Comparison of ENCODE assay signal across 16 mouse cellular contexts in the genomic region with DNA sequence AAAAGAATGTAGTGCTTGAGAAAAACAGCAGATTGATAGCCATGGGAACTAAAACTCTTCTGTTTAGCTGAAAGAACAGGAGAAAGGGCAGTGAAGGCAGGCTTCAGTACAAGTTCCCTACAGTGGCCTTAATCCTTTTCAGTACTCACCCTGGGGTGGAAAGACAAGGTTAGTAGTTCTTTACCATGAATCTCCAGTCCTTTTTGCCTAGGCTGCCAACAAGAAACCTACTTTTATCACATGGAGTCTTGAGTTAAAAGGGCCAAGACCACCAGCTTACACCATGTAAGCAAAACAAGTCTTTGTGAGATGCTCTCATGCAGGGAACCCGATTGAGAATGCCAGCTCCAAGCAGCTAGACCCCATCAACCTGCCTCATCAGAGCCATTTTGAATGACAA.
"Had no signal": no experiment of that assay in that cellular context is flagged by ENCODE, and none has a peak within 500 bp of the region (broad histone marks: within the 10 kb centered on the region; RNA-seq: fewer than 3 reads in every experiment).

No protein-coding gene starts in this region.

- H3K9me3 ChIP-seq: midbrain, embryonic 10.5 days; midbrain, embryonic 13.5 days; neural tube, embryonic 12.5 days; stomach, embryonic 15.5 days had no signal

- H3K4me3 ChIP-seq: midbrain, embryonic 10.5 days; midbrain, embryonic 13.5 days; myocyte; neural tube, embryonic 12.5 days; stomach, embryonic 15.5 days had no signal

- DNase-seq: lung, adult 18-20 months; lung, embryonic 14.5 days; lung, postnatal 10 days; lung, postnatal 4 days; right cerebral cortex, postnatal 14 days; thymus, adult 2 months; thymus, postnatal 25 days; thymus, postnatal 4 days had no signal

- H3K27ac ChIP-seq: liver, embryonic 14.5 days; midbrain, embryonic 10.5 days; midbrain, embryonic 13.5 days; neural tube, embryonic 12.5 days; stomach, embryonic 15.5 days; stomach, postnatal 0 days had no signal

- H3K9ac ChIP-seq: liver, embryonic 14.5 days; lung, embryonic 14.5 days; midbrain, embryonic 13.5 days; neural tube, embryonic 12.5 days; stomach, embryonic 15.5 days had no signal

- H3K4me1 ChIP-seq: stomach, embryonic 15.5 days had no signal

- H3K27me3 ChIP-seq: neural tube, embryonic 12.5 days; stomach, embryonic 15.5 days had no signal

- H3K36me3 ChIP-seq: midbrain, embryonic 13.5 days; neural tube, embryonic 12.5 days; stomach, embryonic 15.5 days had no signal

- H3K4me2 ChIP-seq: lung, embryonic 14.5 days; midbrain, embryonic 13.5 days; neural tube, embryonic 12.5 days; stomach, embryonic 15.5 days had no signal

- ATAC-seq: midbrain, embryonic 13.5 days; midbrain, embryonic 16.5 days had no signal
